Mouse (Mus musculus): Measurements from ENCODE around the gene Mfsd4b2. TPM values are rescaled to one million over a fixed set of nuclear protein-coding genes. Genes with fewer than 3 reads are reported as not detected.
"Not testable (repeated sequence)": the region's sequence is repeated elsewhere in the genome, so short reads cannot be mapped to it uniquely, and the experiment has no call there.

Gene Mfsd4b2
- not detected in 2 replicates for polyA plus RNA-seq (2016; fragmentation: Nextera tagmentation; extraction: Ambion mirVana)

DNA sequence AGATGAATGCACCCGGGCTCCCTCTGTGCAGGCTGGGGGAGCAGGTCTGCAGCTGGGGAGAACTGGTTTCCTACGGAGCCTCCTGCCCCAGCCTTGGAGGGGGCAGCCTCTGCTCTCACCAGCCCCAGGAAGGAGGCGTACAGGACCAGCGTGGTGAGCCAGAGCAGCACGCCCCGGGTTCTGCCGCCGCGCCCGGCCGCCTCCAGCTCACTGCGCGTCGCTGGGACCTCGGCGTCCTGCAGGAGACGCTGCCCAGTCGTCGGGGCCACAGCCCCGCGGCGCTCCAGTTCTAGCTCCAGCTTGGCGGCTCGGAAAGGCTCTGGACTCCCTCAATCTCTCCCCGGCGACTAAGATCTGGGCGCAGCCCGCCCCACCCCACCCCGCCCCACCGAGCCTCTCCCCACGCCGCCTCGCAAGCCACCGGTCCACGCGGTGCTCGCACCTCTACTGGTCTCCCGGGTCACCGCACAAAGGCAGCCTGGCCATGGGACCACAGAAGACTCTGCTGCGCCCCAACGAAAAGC is at the start of gene Mfsd4b2:
Gene Mfsd4b2, minus strand, starts transcription at position 308 of the 524 bp plus-strand sequence.
- ATAC-seq (ENCODE audit: low FRiP score): peak; percentile 35
- Histone ChIP-seq H3K36me3 (no peaks in the 10 kb centered on the region), H3K27ac (no peak within 1 kb of the TSS), H3K4me2 (replicated peaks) (peak within 1 kb of the TSS; percentile 91), H3K9me3 (replicated peaks) (no peaks in the 10 kb centered on the region), H3K4me1 (peaks cover 8% of the 10 kb centered on the region), H3K4me3 (peak within 1 kb of the TSS; percentile 48), H3K9ac (peak within 1 kb of the TSS; percentile 62), H3K27me3 (peaks cover 21% of the 10 kb centered on the region)
- WGBS: 1% methylated on average over 40 of the region's 41 CpGs

GRCm38 (mm10) chr10:39975771-39976170 is 49.0 kb upstream of the Mfsd4b2 start:
- Histone ChIP-seq H3K9me3 (replicated peaks) (peaks cover 6% of the 10 kb centered on the region), H3K4me1 (no peaks in the 10 kb centered on the region), H3K4me2 (replicated peaks) (no peak overlapping the region), H3K27me3 (no peaks in the 10 kb centered on the region), H3K4me3 (no peak overlapping the region), H3K36me3 (no peaks in the 10 kb centered on the region), H3K27ac (no peak overlapping the region), H3K9ac (no peak overlapping the region)
- whole genome bisulfite sequencing: 43% methylated on average over 2 of the region's 2 CpGs
- ATAC-seq (ENCODE audit: low FRiP score): no peak

- Histone ChIP-seq H3K9me3 (replicated peaks) (peaks cover 6% of the 10 kb centered on the region), H3K4me2 (replicated peaks) (no peak overlapping the region), H3K27me3 (no peaks in the 10 kb centered on the region), H3K4me1 (no peaks in the 10 kb centered on the region), H3K27ac (no peak overlapping the region), H3K36me3 (no peaks in the 10 kb centered on the region), H3K9ac (no peak overlapping the region), H3K4me3 (no peak overlapping the region)
- no peak for ATAC-seq (ENCODE audit: low FRiP score)
- 64% methylated on average over 11 of the region's 11 CpGs for whole genome bisulfite sequencing
Measured at GRCm38 (mm10) chr10:39974982-39975381, 48.3 kb upstream of the Mfsd4b2 start.

GRCm38 (mm10) chr10:39967512-39967911 is 40.8 kb upstream of the Mfsd4b2 start:
- ATAC-seq (ENCODE audit: low FRiP score): no peak
- H3K27me3 ChIP-seq: no peaks in the 10 kb centered on the region
- H3K4me1 ChIP-seq: no peaks in the 10 kb centered on the region
- H3K27ac ChIP-seq: no peak overlapping the region
- H3K9ac ChIP-seq: no peak overlapping the region
- H3K36me3 ChIP-seq: no peaks in the 10 kb centered on the region
- H3K4me2 ChIP-seq (replicated peaks): no peak overlapping the region
- no peaks in the 10 kb centered on the region for H3K9me3 ChIP-seq (replicated peaks)
- 89% methylated on average over 3 of the region's 3 CpGs for WGBS
- H3K4me3 ChIP-seq: no peak overlapping the region

DNA sequence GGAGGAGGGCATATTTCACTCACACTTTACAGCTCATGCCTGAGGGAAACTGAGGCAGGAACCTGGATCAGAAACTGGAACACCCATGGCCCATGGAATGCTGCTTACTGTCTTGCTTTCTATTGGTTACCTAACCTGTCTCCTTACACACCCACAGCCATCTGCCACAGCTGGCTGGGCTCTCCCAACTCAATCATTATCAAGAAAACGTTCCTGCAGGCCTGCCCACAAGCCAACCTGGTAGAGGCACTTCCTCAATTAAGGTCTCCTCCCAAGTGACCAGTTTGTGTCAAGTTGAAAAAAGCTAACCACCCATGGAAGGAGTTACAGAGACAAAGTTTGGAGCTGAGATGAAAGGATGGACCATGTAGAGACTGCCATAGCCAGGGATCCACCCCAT is 35.2 kb upstream of the Mfsd4b2 start:
- H3K27ac ChIP-seq: no peak overlapping the region
- 61% methylated on average over 1 of the region's 1 CpGs for WGBS
- H3K36me3 ChIP-seq: no peaks in the 10 kb centered on the region
- peaks cover 7% of the 10 kb centered on the region; the same call in 1 of the 2 replicates for H3K4me1 ChIP-seq
- no peak overlapping the region for H3K4me2 ChIP-seq (replicated peaks)
- no peak overlapping the region for H3K9ac ChIP-seq
- H3K27me3 ChIP-seq: no peaks in the 10 kb centered on the region; the same call in 1 of the 2 replicates
- H3K9me3 ChIP-seq (replicated peaks): no peaks in the 10 kb centered on the region
- no peak for ATAC-seq (ENCODE audit: low FRiP score)
- no peak overlapping the region for H3K4me3 ChIP-seq

DNA sequence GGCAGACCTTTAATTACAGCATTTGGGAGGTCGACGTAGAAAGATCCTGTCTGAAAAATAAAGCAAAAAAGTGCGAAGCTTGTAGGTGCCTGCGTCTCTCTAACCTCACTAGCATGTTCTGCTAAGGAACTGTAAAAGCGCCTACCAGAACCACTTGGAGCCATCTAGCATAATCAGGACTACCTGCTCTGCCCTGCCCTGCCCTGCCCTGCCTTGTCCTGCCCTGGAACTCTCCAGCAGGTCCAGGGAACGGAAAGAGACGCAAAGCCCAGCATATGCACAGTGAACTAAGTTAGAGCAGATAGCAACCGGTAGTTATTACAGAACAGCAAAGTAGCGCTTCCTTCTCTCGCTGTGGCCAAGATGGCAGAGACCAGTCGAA is 33.7 kb upstream of the Mfsd4b2 start:
- H3K27me3 ChIP-seq: no peaks in the 10 kb centered on the region; the same call in 1 of the 2 replicates
- H3K4me1 ChIP-seq: peaks cover 7% of the 10 kb centered on the region; the same call in 1 of the 2 replicates
- H3K9me3 ChIP-seq (replicated peaks): no peaks in the 10 kb centered on the region
- no peak overlapping the region for H3K9ac ChIP-seq
- WGBS: 45% methylated on average over 11 of the region's 11 CpGs
- ATAC-seq (ENCODE audit: low FRiP score): peak; percentile 51
- H3K36me3 ChIP-seq: no peaks in the 10 kb centered on the region
- H3K4me3 ChIP-seq: peak overlapping the region; percentile 50
- peak overlapping the region; percentile 98 for H3K4me2 ChIP-seq (replicated peaks)
- no peak overlapping the region for H3K27ac ChIP-seq

GRCm38 (mm10) chr10:39959761-39960440 is 33.2 kb upstream of the Mfsd4b2 start, which contains the start of gene Mfsd4b3:
TSS of gene Mfsd4b3 (minus strand) at chr10:39960153.
- Histone ChIP-seq H3K9ac (peak within 1 kb of the TSS; percentile 55), H3K4me2 (replicated peaks) (peak within 1 kb of the TSS; percentile 98), H3K4me1 (peaks cover 7% of the 10 kb centered on the region; the same call in 1 of the 2 replicates), H3K9me3 (replicated peaks) (no peaks in the 10 kb centered on the region), H3K27ac (no peak within 1 kb of the TSS), H3K4me3 (peak within 1 kb of the TSS; percentile 50), H3K27me3 (no peaks in the 10 kb centered on the region; the same call in 1 of the 2 replicates), H3K36me3 (no peaks in the 10 kb centered on the region)
- under 1% methylated on average over 38 of the region's 38 CpGs for WGBS
- peak; percentile 98 for ATAC-seq (ENCODE audit: low FRiP score)

DNA sequence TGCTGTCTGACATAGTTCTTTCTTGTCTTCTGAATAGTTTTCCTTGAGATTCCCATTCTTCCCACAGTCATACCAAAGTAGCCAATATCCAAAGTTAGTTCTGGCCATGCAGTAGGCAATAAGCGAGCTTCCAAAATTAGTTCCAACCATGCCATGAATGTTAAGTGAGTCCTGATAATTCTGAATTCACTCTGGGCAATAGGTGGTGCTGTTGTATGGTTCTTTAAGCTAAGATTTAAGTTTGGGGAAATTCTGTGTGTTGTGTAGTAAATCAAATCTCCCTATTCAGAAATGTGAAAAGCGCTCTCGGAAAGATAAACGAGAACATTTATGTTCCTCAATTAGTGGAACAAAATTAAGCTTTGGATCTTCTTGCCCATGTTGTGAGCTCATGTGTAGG is 31.5 kb upstream of the Mfsd4b2 start:
- no peak overlapping the region for H3K9ac ChIP-seq
- no peak overlapping the region for H3K27ac ChIP-seq
- H3K4me1 ChIP-seq: peaks cover 7% of the 10 kb centered on the region; the same call in 1 of the 2 replicates
- no peaks in the 10 kb centered on the region for H3K9me3 ChIP-seq (replicated peaks)
- no peak for ATAC-seq (ENCODE audit: low FRiP score)
- H3K4me3 ChIP-seq: no peak overlapping the region
- H3K27me3 ChIP-seq: no peaks in the 10 kb centered on the region; the same call in 1 of the 2 replicates
- no peaks in the 10 kb centered on the region for H3K36me3 ChIP-seq
- H3K4me2 ChIP-seq (replicated peaks): no peak overlapping the region
- 78% methylated on average over 4 of the region's 4 CpGs for WGBS

DNA sequence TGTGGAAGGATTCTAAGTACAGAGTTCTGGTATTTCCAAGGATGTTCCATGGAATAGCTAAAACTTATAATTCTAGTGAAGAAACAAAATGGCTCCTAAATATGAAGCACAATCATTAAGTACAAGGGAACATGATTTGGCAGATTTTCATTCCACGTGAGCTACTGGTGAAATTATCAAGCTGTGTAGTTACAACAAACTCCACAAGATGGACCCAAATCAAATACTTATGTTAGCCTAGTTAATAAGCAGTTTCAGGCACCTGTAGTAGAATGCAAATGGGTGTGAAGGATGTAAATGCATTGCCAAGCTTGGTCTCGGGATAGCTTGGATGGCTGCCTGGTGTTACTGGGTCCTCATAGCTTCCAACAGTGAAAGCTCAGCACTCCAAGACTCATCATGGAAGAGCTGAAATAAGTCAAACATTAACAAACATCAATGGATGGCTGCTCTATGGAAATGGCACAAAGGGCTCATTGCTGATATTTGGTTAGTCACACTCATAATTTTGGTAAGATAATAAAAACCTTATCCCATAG is 29.7 kb upstream of the Mfsd4b2 start:
- Histone ChIP-seq H3K27ac (no peak overlapping the region), H3K36me3 (no peaks in the 10 kb centered on the region), H3K4me3 (no peak overlapping the region), H3K27me3 (no peaks in the 10 kb centered on the region; the same call in 1 of the 2 replicates), H3K9ac (no peak overlapping the region), H3K9me3 (replicated peaks) (no peaks in the 10 kb centered on the region), H3K4me1 (peaks cover 7% of the 10 kb centered on the region; the same call in 1 of the 2 replicates), H3K4me2 (replicated peaks) (no peak overlapping the region)
- ATAC-seq (ENCODE audit: low FRiP score): no peak
- WGBS: 69% methylated on average over 2 of the region's 2 CpGs

DNA sequence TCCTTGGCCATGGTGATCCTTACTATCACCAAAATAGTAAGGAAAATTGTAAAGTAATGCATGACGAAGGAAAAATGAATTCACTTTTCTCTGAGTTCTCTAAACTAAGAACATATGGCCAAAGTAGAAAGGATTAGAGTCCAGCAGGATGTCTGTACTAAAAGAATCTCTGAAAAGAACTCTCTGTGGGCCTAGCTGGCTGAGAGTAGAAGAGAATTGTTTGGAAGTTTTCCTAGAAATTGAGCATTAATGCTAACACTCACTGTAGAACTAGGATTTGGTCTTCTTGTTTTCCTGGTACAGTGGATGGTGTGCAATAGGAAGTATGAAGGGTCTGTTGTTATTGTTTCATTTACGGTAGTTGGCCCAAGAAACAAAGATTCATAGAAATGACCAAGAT is 28.4 kb upstream of the Mfsd4b2 start:
- no peak for ATAC-seq (ENCODE audit: low FRiP score)
- Histone ChIP-seq H3K9me3 (replicated peaks) (no peaks in the 10 kb centered on the region), H3K4me1 (peaks cover 3% of the 10 kb centered on the region; the same call in 1 of the 2 replicates), H3K4me2 (replicated peaks) (no peak overlapping the region), H3K36me3 (no peaks in the 10 kb centered on the region), H3K27ac (no peak overlapping the region), H3K9ac (no peak overlapping the region), H3K4me3 (no peak overlapping the region), H3K27me3 (no peaks in the 10 kb centered on the region; the same call in 1 of the 2 replicates)
- WGBS: 81% methylated on average over 2 of the region's 2 CpGs

DNA sequence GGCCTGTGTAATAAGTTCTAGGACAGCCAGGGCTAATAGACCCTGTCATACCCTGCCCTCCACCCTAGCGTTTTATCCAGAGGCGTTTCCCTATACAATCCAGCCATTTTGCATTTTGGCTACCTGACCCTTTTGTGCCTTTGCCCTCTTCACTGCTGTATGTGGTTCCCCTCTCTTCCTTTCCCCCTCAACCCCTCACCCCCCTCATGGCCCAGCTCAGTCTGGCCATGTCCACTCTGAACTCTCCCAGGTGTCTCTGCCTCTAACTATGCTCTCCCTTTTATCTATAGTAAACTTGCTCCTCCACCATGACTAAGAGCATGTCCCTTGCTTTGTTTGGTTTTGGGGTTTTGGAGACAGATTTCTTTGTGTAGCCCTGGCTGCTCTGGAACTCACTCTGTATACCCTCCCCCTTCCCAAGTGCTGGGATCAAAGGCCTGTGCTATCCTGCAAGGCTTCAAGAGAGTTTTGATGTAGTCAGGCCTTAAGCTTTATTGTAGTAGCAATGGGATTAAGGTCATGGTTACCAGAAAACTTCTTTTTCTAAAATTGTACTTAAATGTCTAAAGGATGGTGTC is 22.7 kb upstream of the Mfsd4b2 start:
- H3K9ac ChIP-seq: no peak overlapping the region
- no peak overlapping the region for H3K4me2 ChIP-seq (replicated peaks)
- ATAC-seq (ENCODE audit: low FRiP score): no peak
- H3K36me3 ChIP-seq: no peaks in the 10 kb centered on the region
- H3K4me3 ChIP-seq: no peak overlapping the region
- WGBS: 89% methylated on average over 2 of the region's 2 CpGs
- no peaks in the 10 kb centered on the region for H3K27me3 ChIP-seq
- H3K27ac ChIP-seq: no peak overlapping the region
- no peaks in the 10 kb centered on the region for H3K4me1 ChIP-seq
- no peaks in the 10 kb centered on the region for H3K9me3 ChIP-seq (replicated peaks)

- H3K4me1 ChIP-seq; H3K9ac ChIP-seq; H3K36me3 ChIP-seq; H3K4me3 ChIP-seq; H3K9me3 ChIP-seq (replicated peaks); H3K27ac ChIP-seq; ATAC-seq (ENCODE audit: low FRiP score); H3K4me2 ChIP-seq (replicated peaks); H3K27me3 ChIP-seq: not testable (repeated sequence)
- 69% methylated on average over 3 of the region's 3 CpGs for WGBS
Measured at GRCm38 (mm10) chr10:39947195-39947594, 20.5 kb upstream of the Mfsd4b2 start.

Data from hindbrain, embryonic 12.5 days (tissue).